Mouse (Mus musculus) heart, adult 2 months (tissue): ENCODE measurements around the gene Map3k12. TPM values are rescaled to one million over a fixed set of nuclear protein-coding genes. Genes with fewer than 3 reads are reported as not detected.

ENCODE experiments used
- DNase-seq, 2 experiments: peaks; one replicate each; pipeline ENCODE4 v3.0.0; 2021
- H3K27ac ChIP-seq: fragments of 200-600 bp; 2 replicates; pipeline ENCODE4 v1.8.1; 2022
- H3K27me3 ChIP-seq: fragments of 200-500 bp; 2 replicates; pipeline ENCODE4 v1.6.1; 2012; ENCODE audit warnings: mild to moderate bottlenecking, low read length, inconsistent platforms, mixed read lengths; ENCODE audit not compliant: control insufficient read depth, insufficient read depth
- H3K36me3 ChIP-seq: fragments of 200-500 bp; 2 replicates; pipeline ENCODE4 v1.6.1; 2012; ENCODE audit warnings: low read length, inconsistent platforms; ENCODE audit not compliant: control insufficient read depth, insufficient read depth
- H3K4me1 ChIP-seq: fragments of 200-500 bp; 2 replicates; pipeline ENCODE4 v1.6.1; 2011; ENCODE audit warnings: low read length; ENCODE audit not compliant: control insufficient read depth, insufficient read depth
- H3K4me3 ChIP-seq: fragments of 200-600 bp; 2 replicates; pipeline ENCODE4 v1.8.1; 2022
- H3K79me2 ChIP-seq: fragments of 200-500 bp; replicated peaks from 2 replicates; pipeline ENCODE4 v1.6.1; 2012; ENCODE audit warnings: mild to moderate bottlenecking, inconsistent platforms, low read length, moderate library complexity, mixed read lengths; ENCODE audit not compliant: control insufficient read depth, insufficient read depth
- H3K9ac ChIP-seq: fragments of 200-500 bp; 2 replicates; pipeline ENCODE4 v1.6.1; 2012; ENCODE audit warnings: low read depth, mild to moderate bottlenecking, control low read depth, inconsistent platforms, low read length, mixed read lengths
- CTCF ChIP-seq: fragments of 200-600 bp; IDR thresholded peaks from 2 replicates; pipeline ENCODE4 v1.8.1; 2022; ENCODE audit warnings: antibody characterized with exemption, mild to moderate bottlenecking, moderate library complexity
- EP300 ChIP-seq: fragments of 200-500 bp; IDR thresholded peaks from 2 replicates; pipeline ENCODE4 v1.6.1; 2011; ENCODE audit warnings: low read depth, low read length, control low read depth; ENCODE audit not compliant: insufficient read depth
- POLR2A ChIP-seq: fragments of 200-500 bp; IDR thresholded peaks from 2 replicates; pipeline ENCODE4 v1.6.1; 2011; ENCODE audit warnings: mild to moderate bottlenecking, low read depth, low read length, control low read depth; ENCODE audit not compliant: insufficient read depth
- WGBS: fragments of 180-500 bp; shearing (Covaris S2); methylation state at CpG from one replicate; pipeline ENCODE4 v1.1.7; 2018; 5-methylcytosine and 5-hydroxymethylcytosine counted together
- intact Hi-C: fragments of 180-260 bp; cut with DNase I; formaldehyde crosslinking; loops from one replicate; pipeline ENCODE4 v1.15.1; 2025
- polyA plus RNA-seq: library from polyadenylated mRNA; depleted of rRNA; stranded (reverse); fragments of >200 nt; gene quantifications from 2 replicates; pipeline ENCODE4 v1.2.3, GENCODE M21; 2012
- total RNA-seq, 2 experiments: library from RNA; stranded (reverse); gene quantifications; 2 replicates each; pipeline ENCODE4 v1.2.3; 2021

Map3k12 gene
- total and polyA plus RNA-seq, 3 experiments: 2.1 to 4.1 (median 2.4) TPM

GRCm38 (mm10) chr15:102474520-102474919, 42.3 kb downstream of the Map3k12 start:
- TF ChIP-seq POLR2A (no peak), EP300 (no peak), CTCF (no peak)
- Histone ChIP-seq H3K27me3 (no peaks in the 10 kb centered on the region), H3K9ac (no peak overlapping the region), H3K4me1 (peaks cover 8% of the 10 kb centered on the region), H3K79me2 (no peaks in the 10 kb centered on the region; the same call in 1 of the 2 replicates), H3K36me3 (peaks cover 27% of the 10 kb centered on the region), H3K27ac (no peak overlapping the region), H3K4me3 (no peak overlapping the region)
- DNase-seq: no peak
- intact Hi-C loops: no loop called here
- 67% methylated on average over 2 of the region's 2 CpGs for WGBS

- peak overlapping the region; percentile 48; the same call in 1 of the 2 replicates for H3K9ac ChIP-seq
- no peak overlapping the region for H3K4me3 ChIP-seq
- peaks cover 8% of the 10 kb centered on the region for H3K4me1 ChIP-seq
- DNase-seq: no peak
- intact Hi-C loops: no loop called here
- H3K27me3 ChIP-seq: no peaks in the 10 kb centered on the region
- H3K27ac ChIP-seq: no peak overlapping the region
- H3K36me3 ChIP-seq: peaks cover 23% of the 10 kb centered on the region
- TF ChIP-seq POLR2A (no peak), EP300 (no peak), CTCF (no peak)
- H3K79me2 ChIP-seq: no peaks in the 10 kb centered on the region; the same call in 1 of the 2 replicates
- whole genome bisulfite sequencing: 33% methylated on average over 2 of the region's 2 CpGs
Observed at GRCm38 (mm10) chr15:102473246-102473645, 43.6 kb downstream of the Map3k12 start.

GRCm38 (mm10) chr15:102471727-102472126, 45.1 kb downstream of the Map3k12 start:
- no peaks in the 10 kb centered on the region for H3K27me3 ChIP-seq
- TF ChIP-seq CTCF: no peak
- no peak for TF ChIP-seq EP300
- no peak for TF ChIP-seq POLR2A
- no peaks in the 10 kb centered on the region; the same call in 1 of the 2 replicates for H3K79me2 ChIP-seq
- H3K4me1 ChIP-seq: peaks cover 8% of the 10 kb centered on the region
- DNase-seq: no peak
- peak overlapping the region; percentile 98; the same call in 1 of the 2 replicates for H3K27ac ChIP-seq
- H3K36me3 ChIP-seq: peaks cover 23% of the 10 kb centered on the region
- no peak overlapping the region for H3K9ac ChIP-seq
- H3K4me3 ChIP-seq: peak overlapping the region; percentile 95
- intact Hi-C loops: loop anchor here (2.0 kb wide), 1 partner anchor 47 kb away; the partner anchor contains the start of gene Tarbp2

- H3K27ac ChIP-seq: peak overlapping the region; percentile 98
- H3K9ac ChIP-seq: peak overlapping the region; percentile 83
- 1% methylated on average over 10 of the region's 10 CpGs for WGBS
- peak overlapping the region; percentile 95 for H3K4me3 ChIP-seq
- no peak for DNase-seq
- H3K36me3 ChIP-seq: peaks cover 23% of the 10 kb centered on the region
- peaks cover 8% of the 10 kb centered on the region for H3K4me1 ChIP-seq
- intact Hi-C loops: loop anchor here (2.0 kb wide), 1 partner anchor 48 kb away; the partner anchor contains the start of gene Tarbp2
- no peaks in the 10 kb centered on the region for H3K27me3 ChIP-seq
- H3K79me2 ChIP-seq: no peaks in the 10 kb centered on the region; the same call in 1 of the 2 replicates
- no peak for TF ChIP-seq EP300
Observed at GRCm38 (mm10) chr15:102471295-102471645, 45.6 kb downstream of the Map3k12 start.

GRCm38 (mm10) chr15:102470605-102471294, 46.1 kb downstream of the Map3k12 start:
- TF ChIP-seq POLR2A: peak; percentile 21; the same call in 1 of the 2 replicates
- peak; percentile 43 for TF ChIP-seq CTCF
- no peak for TF ChIP-seq EP300
- WGBS: 1% methylated on average over 44 of the region's 67 CpGs
- H3K27ac ChIP-seq: peak overlapping the region; percentile 98
- peak overlapping the region; percentile 83 for H3K9ac ChIP-seq
- DNase-seq: peak; percentile 88
- H3K79me2 ChIP-seq: no peaks in the 10 kb centered on the region; the same call in 1 of the 2 replicates
- intact Hi-C loops: loop anchor here (2.0 kb wide), 1 partner anchor 48 kb away; the partner anchor contains the start of gene Tarbp2
- peaks cover 8% of the 10 kb centered on the region for H3K4me1 ChIP-seq
- H3K36me3 ChIP-seq: peaks cover 23% of the 10 kb centered on the region
- no peaks in the 10 kb centered on the region for H3K27me3 ChIP-seq
- peak overlapping the region; percentile 95 for H3K4me3 ChIP-seq

- Histone ChIP-seq H3K27ac (peak within 1 kb of the TSS; percentile 98), H3K27me3 (no peaks in the 10 kb centered on the region), H3K9ac (peak within 1 kb of the TSS; percentile 83), H3K4me3 (peak within 1 kb of the TSS; percentile 95), H3K36me3 (peaks cover 23% of the 10 kb centered on the region), H3K79me2 (no peaks in the 10 kb centered on the region; the same call in 1 of the 2 replicates), H3K4me1 (peaks cover 8% of the 10 kb centered on the region)
- under 1% methylated on average over 34 of the region's 40 CpGs for WGBS
- peak; percentile 48; the same call in 1 of the 2 replicates for TF ChIP-seq POLR2A
- peak; percentile 83 for TF ChIP-seq EP300
- TF ChIP-seq CTCF: peak; percentile 98; the same call in 1 of the 2 replicates
- intact Hi-C loops: loop anchor here (2.0 kb wide), 1 partner anchor 49 kb away; the partner anchor contains the start of gene Tarbp2
- peak; percentile 94 to 98 for DNase-seq
Observed at GRCm38 (mm10) chr15:102470183-102470604, 46.7 kb downstream of the Map3k12 start, which contains the start of gene Pcbp2. Pcbp2 (plus strand) TSS chr15:102470539.
